Mouse (Mus musculus): Measurements from ENCODE around the gene Pla2g6. TPM values are rescaled to one million over a fixed set of nuclear protein-coding genes. Genes with fewer than 3 reads are reported as not detected.

Gene Pla2g6
- 16.6 and 17.4 TPM in 2 replicates for polyA plus RNA-seq (2014; fragmentation: Nextera tagmentation; extraction: Ambion mirVana)

- 3% methylated on average over 46 of the region's 46 CpGs for whole genome bisulfite sequencing
These were observed at the start of gene Pla2g6 for GRCm38 (mm10) chr15:79328058-79328938. Gene Pla2g6 (minus strand): TSS chr15:79328390.

GRCm38 (mm10) chr15:79377681-79378080 lies 49.5 kb upstream of the Pla2g6 start:
- 73% methylated on average over 6 of the region's 6 CpGs for WGBS
- Histone ChIP-seq H3K4me3 (ENCODE audit: low read depth, low read length) (no peak overlapping the region), H3K27ac (ENCODE audit: low read length) (no peak overlapping the region), H3K27me3 (ENCODE audit: control insufficient read depth, insufficient read depth, low read length) (no peaks in the 10 kb centered on the region), H3K36me3 (ENCODE audit: control insufficient read depth, insufficient read depth, low read length) (peaks cover 35% of the 10 kb centered on the region), H3K9ac (replicated peaks; ENCODE audit: low read depth, low read length) (no peak overlapping the region), H3K4me1 (ENCODE audit: control insufficient read depth, insufficient read depth, low read length) (0 out of 2 replicates have a peak, but pooled peaks cover 4% of the 10 kb centered on the region), H3K9me3 (ENCODE audit: control insufficient read depth, low read depth, low read length) (no peaks in the 10 kb centered on the region), H3K4me2 (replicated peaks; ENCODE audit: low read depth, low read length) (no peak overlapping the region)
- ATAC-seq (ENCODE audit: insufficient number of reproducible peaks, insufficient read depth, low FRiP score, low read depth): no peak

More at GRCm38 (mm10) chr15:79328058-79328938, at the start of gene Pla2g6:
- H3K9ac ChIP-seq (replicated peaks; ENCODE audit: low read depth, low read length): peak within 1 kb of the TSS; percentile 57
- H3K27me3 ChIP-seq (ENCODE audit: control insufficient read depth, insufficient read depth, low read length): no peaks in the 10 kb centered on the region
- peak within 1 kb of the TSS; percentile 81 for H3K4me2 ChIP-seq (replicated peaks; ENCODE audit: low read depth, low read length)
- peak; percentile 95 for ATAC-seq (ENCODE audit: insufficient number of reproducible peaks, insufficient read depth, low FRiP score, low read depth)
- peak within 1 kb of the TSS; percentile 55 for H3K4me3 ChIP-seq (ENCODE audit: low read depth, low read length)
- H3K4me1 ChIP-seq (ENCODE audit: control insufficient read depth, insufficient read depth, low read length): peaks cover 19% of the 10 kb centered on the region; the same call in 1 of the 2 replicates
- H3K36me3 ChIP-seq (ENCODE audit: control insufficient read depth, insufficient read depth, low read length): no peaks in the 10 kb centered on the region
- H3K9me3 ChIP-seq (ENCODE audit: control insufficient read depth, low read depth, low read length): no peaks in the 10 kb centered on the region
- peak within 1 kb of the TSS; percentile 96 for H3K27ac ChIP-seq (ENCODE audit: low read length)

GRCm38 (mm10) chr15:79374760-79375159 lies 46.6 kb upstream of the Pla2g6 start:
- Histone ChIP-seq H3K4me1 (ENCODE audit: control insufficient read depth, insufficient read depth, low read length) (peaks cover 10% of the 10 kb centered on the region), H3K36me3 (ENCODE audit: control insufficient read depth, insufficient read depth, low read length) (peaks cover 47% of the 10 kb centered on the region), H3K9ac (replicated peaks; ENCODE audit: low read depth, low read length) (no peak overlapping the region), H3K27ac (ENCODE audit: low read length) (peak overlapping the region; percentile 59; the same call in 1 of the 2 replicates), H3K9me3 (ENCODE audit: control insufficient read depth, low read depth, low read length) (no peaks in the 10 kb centered on the region), H3K4me3 (ENCODE audit: low read depth, low read length) (no peak overlapping the region), H3K27me3 (ENCODE audit: control insufficient read depth, insufficient read depth, low read length) (no peaks in the 10 kb centered on the region), H3K4me2 (replicated peaks; ENCODE audit: low read depth, low read length) (no peak overlapping the region)
- ATAC-seq (ENCODE audit: insufficient number of reproducible peaks, insufficient read depth, low FRiP score, low read depth): no peak
- WGBS: 38% methylated on average over 3 of the region's 3 CpGs

GRCm38 (mm10) chr15:79370281-79370843 lies 42.2 kb upstream of the Pla2g6 start:
- H3K27me3 ChIP-seq (ENCODE audit: control insufficient read depth, insufficient read depth, low read length): no peaks in the 10 kb centered on the region
- H3K36me3 ChIP-seq (ENCODE audit: control insufficient read depth, insufficient read depth, low read length): peaks cover 40% of the 10 kb centered on the region
- no peak for ATAC-seq (ENCODE audit: insufficient number of reproducible peaks, insufficient read depth, low FRiP score, low read depth)
- peak overlapping the region; percentile 49; the same call in 1 of the 2 replicates for H3K27ac ChIP-seq (ENCODE audit: low read length)
- H3K4me1 ChIP-seq (ENCODE audit: control insufficient read depth, insufficient read depth, low read length): peaks cover 33% of the 10 kb centered on the region
- H3K9me3 ChIP-seq (ENCODE audit: control insufficient read depth, low read depth, low read length): no peaks in the 10 kb centered on the region
- H3K4me3 ChIP-seq (ENCODE audit: low read depth, low read length): no peak overlapping the region
- H3K4me2 ChIP-seq (replicated peaks; ENCODE audit: low read depth, low read length): no peak overlapping the region
- no peak overlapping the region for H3K9ac ChIP-seq (replicated peaks; ENCODE audit: low read depth, low read length)
- 75% methylated on average over 7 of the region's 7 CpGs for WGBS

- H3K4me2 ChIP-seq (replicated peaks; ENCODE audit: low read depth, low read length): no peak overlapping the region
- peaks cover 33% of the 10 kb centered on the region for H3K4me1 ChIP-seq (ENCODE audit: control insufficient read depth, insufficient read depth, low read length)
- no peak overlapping the region for H3K9ac ChIP-seq (replicated peaks; ENCODE audit: low read depth, low read length)
- no peaks in the 10 kb centered on the region for H3K9me3 ChIP-seq (ENCODE audit: control insufficient read depth, low read depth, low read length)
- H3K27ac ChIP-seq (ENCODE audit: low read length): peak overlapping the region; percentile 55; the same call in 1 of the 2 replicates
- peaks cover 46% of the 10 kb centered on the region for H3K36me3 ChIP-seq (ENCODE audit: control insufficient read depth, insufficient read depth, low read length)
- H3K27me3 ChIP-seq (ENCODE audit: control insufficient read depth, insufficient read depth, low read length): no peaks in the 10 kb centered on the region
- no peak; the same call in 1 of the 2 replicates for ATAC-seq (ENCODE audit: insufficient number of reproducible peaks, insufficient read depth, low FRiP score, low read depth)
- H3K4me3 ChIP-seq (ENCODE audit: low read depth, low read length): no peak overlapping the region
- 64% methylated on average over 15 of the region's 15 CpGs for WGBS
These were observed 41.5 kb upstream of the Pla2g6 start for GRCm38 (mm10) chr15:79369452-79370280.

GRCm38 (mm10) chr15:79368861-79369440 lies 40.8 kb upstream of the Pla2g6 start:
- no peaks in the 10 kb centered on the region for H3K27me3 ChIP-seq (ENCODE audit: control insufficient read depth, insufficient read depth, low read length)
- H3K4me2 ChIP-seq (replicated peaks; ENCODE audit: low read depth, low read length): no peak overlapping the region
- H3K27ac ChIP-seq (ENCODE audit: low read length): peak overlapping the region; percentile 55; the same call in 1 of the 2 replicates
- 78% methylated on average over 8 of the region's 8 CpGs for WGBS
- no peak overlapping the region for H3K9ac ChIP-seq (replicated peaks; ENCODE audit: low read depth, low read length)
- no peak overlapping the region for H3K4me3 ChIP-seq (ENCODE audit: low read depth, low read length)
- ATAC-seq (ENCODE audit: insufficient number of reproducible peaks, insufficient read depth, low FRiP score, low read depth): peak; percentile 12; the same call in 1 of the 2 replicates
- H3K9me3 ChIP-seq (ENCODE audit: control insufficient read depth, low read depth, low read length): no peaks in the 10 kb centered on the region
- H3K36me3 ChIP-seq (ENCODE audit: control insufficient read depth, insufficient read depth, low read length): peaks cover 53% of the 10 kb centered on the region
- H3K4me1 ChIP-seq (ENCODE audit: control insufficient read depth, insufficient read depth, low read length): peaks cover 33% of the 10 kb centered on the region

GRCm38 (mm10) chr15:79368313-79368811 lies 40.2 kb upstream of the Pla2g6 start:
- 0 out of 2 replicates have a peak overlapping the region, but pooled peaks have one; percentile 12 for H3K4me2 ChIP-seq (replicated peaks; ENCODE audit: low read depth, low read length)
- peaks cover 33% of the 10 kb centered on the region for H3K4me1 ChIP-seq (ENCODE audit: control insufficient read depth, insufficient read depth, low read length)
- WGBS: 23% methylated on average over 14 of the region's 14 CpGs
- H3K4me3 ChIP-seq (ENCODE audit: low read depth, low read length): no peak overlapping the region
- H3K27me3 ChIP-seq (ENCODE audit: control insufficient read depth, insufficient read depth, low read length): no peaks in the 10 kb centered on the region
- H3K9ac ChIP-seq (replicated peaks; ENCODE audit: low read depth, low read length): no peak overlapping the region
- ATAC-seq (ENCODE audit: insufficient number of reproducible peaks, insufficient read depth, low FRiP score, low read depth): peak; percentile 89
- no peaks in the 10 kb centered on the region for H3K9me3 ChIP-seq (ENCODE audit: control insufficient read depth, low read depth, low read length)
- H3K27ac ChIP-seq (ENCODE audit: low read length): peak overlapping the region; percentile 92
- H3K36me3 ChIP-seq (ENCODE audit: control insufficient read depth, insufficient read depth, low read length): peaks cover 53% of the 10 kb centered on the region

All from stomach, embryonic 14.5 days (tissue).